Mouse (Mus musculus) C2C12 (cell line): ENCODE measurements around the gene Tmem131l.

ENCODE experiments used
- CEBPB ChIP-seq: IDR thresholded peaks from one replicate; pipeline ENCODE4 v1.6.1; 2011; ENCODE audit warnings: low read depth, mild to moderate bottlenecking, control low read depth, moderate library complexity
- CTCF ChIP-seq: IDR thresholded peaks from one replicate; pipeline ENCODE4 v1.5.1; 2011; ENCODE audit not compliant: control insufficient read depth, insufficient read depth, insufficient read length
- MAX ChIP-seq: IDR thresholded peaks from one replicate; pipeline ENCODE4 v1.6.1; 2011; ENCODE audit warnings: mild to moderate bottlenecking, control low read depth
- MYOD1 ChIP-seq: IDR thresholded peaks from one replicate; pipeline ENCODE4 v1.6.1; 2011; ENCODE audit warnings: low read depth; ENCODE audit not compliant: control insufficient read depth, insufficient read length

- no peak for TF ChIP-seq MAX
- no peak for TF ChIP-seq CTCF
- TF ChIP-seq MYOD1: no peak
- no peak for TF ChIP-seq CEBPB
Observed at GRCm38 (mm10) chr3:84034115-84034780, 5.7 kb downstream of the Tmem131l start.
